Mouse (Mus musculus) CH12.LX (cell line): ENCODE measurements around the gene Ttc7.

Source experiments
- CTCF ChIP-seq, 2 experiments: IDR thresholded peaks in 1 of 2; conservative IDR thresholded peaks in 1 of 2; 2 replicates each; pipeline ENCODE4 v1.5.1; 2011 to 2012; ENCODE audit warnings: low read depth in 2 of 2, low read length in 2 of 2, improper control_type of control experiment in 1 of 2, inconsistent platforms in 1 of 2, mild to moderate bottlenecking in 1 of 2, moderate library complexity in 1 of 2
- EP300 ChIP-seq: IDR thresholded peaks from 2 replicates; pipeline ENCODE4 v1.6.1; 2011; ENCODE audit warnings: low read length, improper control_type of control experiment
- GABPA ChIP-seq: IDR thresholded peaks from 2 replicates; pipeline ENCODE4 v1.6.1; 2012; ENCODE audit warnings: low read depth, low read length, improper control_type of control experiment, inconsistent platforms; ENCODE audit not compliant: insufficient replicate concordance
- HCFC1 ChIP-seq: IDR thresholded peaks from 2 replicates; pipeline ENCODE4 v1.6.1; 2012; ENCODE audit warnings: low read depth, mild to moderate bottlenecking, inconsistent platforms, low read length, improper control_type of control experiment
- MAFK ChIP-seq: IDR thresholded peaks from 2 replicates; pipeline ENCODE4 v1.6.1; 2011; ENCODE audit warnings: low read length, improper control_type of control experiment; ENCODE audit not compliant: insufficient replicate concordance
- MAX ChIP-seq: IDR thresholded peaks from 2 replicates; pipeline ENCODE4 v1.6.1; 2011; ENCODE audit warnings: low read length, improper control_type of control experiment
- MXI1 ChIP-seq: IDR thresholded peaks from 2 replicates; pipeline ENCODE4 v1.6.1; 2011; ENCODE audit warnings: mild to moderate bottlenecking, low read depth, low read length, improper control_type of control experiment
- NELFE ChIP-seq: IDR thresholded peaks from 2 replicates; pipeline ENCODE4 v1.6.1; 2011; ENCODE audit warnings: low read depth, low read length, improper control_type of control experiment
- PAX5 ChIP-seq: IDR thresholded peaks from 2 replicates; pipeline ENCODE4 v1.6.1; 2012; ENCODE audit warnings: low read length, inconsistent platforms, mixed read lengths
- TCF12 ChIP-seq: IDR thresholded peaks from 2 replicates; pipeline ENCODE4 v1.6.1; 2014; ENCODE audit warnings: low read depth, mild to moderate bottlenecking, inconsistent platforms, low read length, improper control_type of control experiment
- UBTF ChIP-seq: IDR thresholded peaks from 2 replicates; pipeline ENCODE4 v1.6.1; 2012; ENCODE audit warnings: low read depth, mild to moderate bottlenecking, inconsistent platforms, low read length, improper control_type of control experiment, moderate library complexity
- USF2 ChIP-seq: conservative IDR thresholded peaks from 2 replicates; pipeline ENCODE4 v1.6.1; 2011; ENCODE audit warnings: low read depth, low read length, improper control_type of control experiment
- ZC3H11A ChIP-seq: IDR thresholded peaks from 2 replicates; pipeline ENCODE4 v1.6.1; 2012; ENCODE audit warnings: low read depth, mild to moderate bottlenecking, inconsistent platforms, low read length, improper control_type of control experiment
- ZKSCAN1 ChIP-seq: IDR thresholded peaks from 2 replicates; pipeline ENCODE4 v1.6.1; 2012; ENCODE audit warnings: low read depth, inconsistent platforms, low read length, improper control_type of control experiment, borderline replicate concordance

DNA sequence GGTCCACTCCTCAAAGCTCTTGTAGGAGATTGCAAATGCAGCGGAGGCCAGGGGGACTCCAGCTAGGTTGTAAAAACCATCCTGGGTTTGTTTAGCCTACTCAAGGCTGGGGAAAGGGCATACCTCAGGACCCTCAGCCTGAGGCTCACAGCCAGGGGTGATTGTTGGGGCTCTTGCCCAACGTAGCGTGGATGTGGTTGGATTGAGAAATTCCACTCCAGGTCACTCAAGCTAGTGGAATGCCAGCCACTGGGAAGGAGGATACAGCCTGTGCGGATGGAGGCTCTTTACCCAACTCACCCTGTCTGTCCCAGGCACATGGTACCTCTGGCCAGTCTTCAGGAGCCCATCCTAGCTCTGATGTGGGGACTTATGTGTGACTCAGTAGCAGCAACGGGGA is 73.6 kb downstream of the Ttc7 start:
- no peak for TF ChIP-seq GABPA
- no peak for TF ChIP-seq UBTF
- no peak for TF ChIP-seq NELFE
- TF ChIP-seq CTCF (conservative IDR thresholded peaks at IDR 0.05 in 1 of 2, IDR thresholded peaks at IDR 0.05 in 1 of 2; ENCODE audit: low read depth in 2 of 2, low read length in 2 of 2): no peak
- no peak for TF ChIP-seq MAX
- TF ChIP-seq EP300: no peak
- no peak for TF ChIP-seq HCFC1
- no peak for TF ChIP-seq ZC3H11A
- no peak for TF ChIP-seq ZKSCAN1
- no peak for TF ChIP-seq MAFK
- no peak for TF ChIP-seq TCF12
- TF ChIP-seq USF2: no peak
- no peak for TF ChIP-seq PAX5
- no peak for TF ChIP-seq MXI1
